Mouse (Mus musculus) heart, adult 2 months (tissue): Measurements from ENCODE around the gene Tmc4. TPM values are rescaled to one million over a fixed set of nuclear protein-coding genes. Genes with fewer than 3 reads are reported as not detected.
"Not testable (repeated sequence)": the region's sequence is repeated elsewhere in the genome, so short reads cannot be mapped to it uniquely, and the experiment has no call there.

Experiments
- DNase-seq, 2 experiments: peaks; one replicate each; pipeline ENCODE4 v3.0.0; 2021
- H3K27ac ChIP-seq: fragments of 200-600 bp; 2 replicates; pipeline ENCODE4 v1.8.1; 2022
- H3K27me3 ChIP-seq: fragments of 200-500 bp; 2 replicates; pipeline ENCODE4 v1.6.1; 2012; ENCODE audit warnings: mild to moderate bottlenecking, low read length, inconsistent platforms, mixed read lengths; ENCODE audit not compliant: control insufficient read depth, insufficient read depth
- H3K36me3 ChIP-seq: fragments of 200-500 bp; 2 replicates; pipeline ENCODE4 v1.6.1; 2012; ENCODE audit warnings: low read length, inconsistent platforms; ENCODE audit not compliant: control insufficient read depth, insufficient read depth
- H3K4me1 ChIP-seq: fragments of 200-500 bp; 2 replicates; pipeline ENCODE4 v1.6.1; 2011; ENCODE audit warnings: low read length; ENCODE audit not compliant: control insufficient read depth, insufficient read depth
- H3K4me3 ChIP-seq: fragments of 200-600 bp; 2 replicates; pipeline ENCODE4 v1.8.1; 2022
- H3K79me2 ChIP-seq: fragments of 200-500 bp; replicated peaks from 2 replicates; pipeline ENCODE4 v1.6.1; 2012; ENCODE audit warnings: mild to moderate bottlenecking, inconsistent platforms, low read length, moderate library complexity, mixed read lengths; ENCODE audit not compliant: control insufficient read depth, insufficient read depth
- H3K9ac ChIP-seq: fragments of 200-500 bp; 2 replicates; pipeline ENCODE4 v1.6.1; 2012; ENCODE audit warnings: low read depth, mild to moderate bottlenecking, control low read depth, inconsistent platforms, low read length, mixed read lengths
- CTCF ChIP-seq: fragments of 200-600 bp; IDR thresholded peaks from 2 replicates; pipeline ENCODE4 v1.8.1; 2022; ENCODE audit warnings: antibody characterized with exemption, mild to moderate bottlenecking, moderate library complexity
- EP300 ChIP-seq: fragments of 200-500 bp; IDR thresholded peaks from 2 replicates; pipeline ENCODE4 v1.6.1; 2011; ENCODE audit warnings: low read depth, low read length, control low read depth; ENCODE audit not compliant: insufficient read depth
- POLR2A ChIP-seq: fragments of 200-500 bp; IDR thresholded peaks from 2 replicates; pipeline ENCODE4 v1.6.1; 2011; ENCODE audit warnings: mild to moderate bottlenecking, low read depth, low read length, control low read depth; ENCODE audit not compliant: insufficient read depth
- WGBS: fragments of 180-500 bp; shearing (Covaris S2); methylation state at CpG from one replicate; pipeline ENCODE4 v1.1.7; 2018; 5-methylcytosine and 5-hydroxymethylcytosine counted together
- intact Hi-C: fragments of 180-260 bp; cut with DNase I; formaldehyde crosslinking; loops from one replicate; pipeline ENCODE4 v1.15.1; 2025
- polyA plus RNA-seq: library from polyadenylated mRNA; depleted of rRNA; stranded (reverse); fragments of >200 nt; gene quantifications from 2 replicates; pipeline ENCODE4 v1.2.3, GENCODE M21; 2012
- total RNA-seq, 2 experiments: library from RNA; stranded (reverse); gene quantifications; 2 replicates each; pipeline ENCODE4 v1.2.3; 2021

Tmc4 gene
- total and polyA plus RNA-seq, 3 experiments = 1.4 to 4.9 (median 2.1) TPM

GRCm38 (mm10) chr7:3707568-3708413 is 30.4 kb upstream of the Tmc4 start:
- Histone ChIP-seq H3K27ac (no peak overlapping the region), H3K9ac (no peak overlapping the region), H3K4me3 (no peak overlapping the region), H3K79me2 (no peaks in the 10 kb centered on the region), H3K4me1 (peaks cover 5% of the 10 kb centered on the region), H3K36me3 (peaks cover 19% of the 10 kb centered on the region), H3K27me3 (no peaks in the 10 kb centered on the region)
- intact Hi-C loops = loop anchor here (10.0 kb wide), 2 partner anchors 413 to 737 kb away; partner anchors contain the start of gene Rdh13
- TF ChIP-seq CTCF (no peak), EP300 (no peak), POLR2A (no peak)
- WGBS = 65% methylated on average over 7 of the region's 7 CpGs
- DNase-seq = no peak

GRCm38 (mm10) chr7:3707027-3707426 is 29.7 kb upstream of the Tmc4 start:
- Histone ChIP-seq H3K27ac (no peak overlapping the region; the same call in 1 of the 2 replicates), H3K9ac (no peak overlapping the region)

GRCm38 (mm10) chr7:3706343-3706934 is 29.1 kb upstream of the Tmc4 start:
- peak in 1 of 2 experiments; percentile 16 for DNase-seq
- intact Hi-C loops = loop anchor here (10.0 kb wide), 2 partner anchors 412 to 738 kb away; partner anchors contain the start of gene Rdh13
- no peak for TF ChIP-seq EP300
- TF ChIP-seq POLR2A = no peak
- TF ChIP-seq CTCF = no peak
- Histone ChIP-seq H3K4me1 (peaks cover 5% of the 10 kb centered on the region), H3K27ac (peak overlapping the region; percentile 15), H3K27me3 (no peaks in the 10 kb centered on the region), H3K9ac (peak overlapping the region; percentile 2; the same call in 1 of the 2 replicates), H3K36me3 (peaks cover 19% of the 10 kb centered on the region), H3K79me2 (no peaks in the 10 kb centered on the region), H3K4me3 (no peak overlapping the region)
- WGBS = 39% methylated on average over 11 of the region's 11 CpGs

More at GRCm38 (mm10) chr7:3707027-3707426, 29.7 kb upstream of the Tmc4 start:
- no peak for TF ChIP-seq EP300
- TF ChIP-seq POLR2A = no peak; the same call in 1 of the 2 replicates
- no peak for TF ChIP-seq CTCF
- intact Hi-C loops = loop anchor here (10.0 kb wide), 2 partner anchors 412 to 738 kb away; partner anchors contain the start of gene Rdh13
- peaks cover 19% of the 10 kb centered on the region for H3K36me3 ChIP-seq
- H3K27me3 ChIP-seq = no peaks in the 10 kb centered on the region
- H3K79me2 ChIP-seq = no peaks in the 10 kb centered on the region
- 42% methylated on average over 4 of the region's 4 CpGs for WGBS
- peak in 1 of 2 experiments; percentile 45 for DNase-seq
- peaks cover 5% of the 10 kb centered on the region for H3K4me1 ChIP-seq
- H3K4me3 ChIP-seq = no peak overlapping the region

GRCm38 (mm10) chr7:3705911-3706310 is 28.6 kb upstream of the Tmc4 start:
- intact Hi-C loops = loop anchor here (10.0 kb wide), 2 partner anchors 411 to 739 kb away; partner anchors contain the start of gene Rdh13
- H3K4me1 ChIP-seq = peaks cover 5% of the 10 kb centered on the region
- no peaks in the 10 kb centered on the region for H3K27me3 ChIP-seq
- peaks cover 19% of the 10 kb centered on the region for H3K36me3 ChIP-seq
- TF ChIP-seq CTCF (no peak), EP300 (no peak), POLR2A (no peak)
- WGBS = 27% methylated on average over 6 of the region's 6 CpGs
- no peak overlapping the region; the same call in 1 of the 2 replicates for H3K27ac ChIP-seq
- no peak for DNase-seq
- no peaks in the 10 kb centered on the region for H3K79me2 ChIP-seq
- peak overlapping the region; percentile 43 for H3K9ac ChIP-seq
- H3K4me3 ChIP-seq = no peak overlapping the region

GRCm38 (mm10) chr7:3705461-3705860 is 28.1 kb upstream of the Tmc4 start:
- H3K4me1 ChIP-seq, H3K27ac ChIP-seq, DNase-seq, H3K9ac ChIP-seq, H3K27me3 ChIP-seq, H3K79me2 ChIP-seq: not testable (repeated sequence)
- 7% methylated on average over 7 of the region's 7 CpGs for WGBS
- Histone ChIP-seq H3K4me3 (peak overlapping the region; percentile 71), H3K36me3 (peaks cover 19% of the 10 kb centered on the region)
- intact Hi-C loops = loop anchor here (10.0 kb wide), 2 partner anchors 411 to 739 kb away; partner anchors contain the start of gene Rdh13

GRCm38 (mm10) chr7:3704475-3704874 is 27.1 kb upstream of the Tmc4 start:
- H3K79me2 ChIP-seq = no peaks in the 10 kb centered on the region
- peak overlapping the region; percentile 71 for H3K4me3 ChIP-seq
- peak overlapping the region; percentile 92 for H3K27ac ChIP-seq
- H3K4me1 ChIP-seq = peaks cover 5% of the 10 kb centered on the region
- TF ChIP-seq EP300 (no peak), POLR2A (no peak), CTCF (no peak)
- DNase-seq = no peak
- H3K27me3 ChIP-seq = no peaks in the 10 kb centered on the region
- H3K9ac ChIP-seq = peak overlapping the region; percentile 76
- under 1% methylated on average over 20 of the region's 20 CpGs for WGBS
- peaks cover 19% of the 10 kb centered on the region for H3K36me3 ChIP-seq
- intact Hi-C loops = loop anchor here (10.0 kb wide), 2 partner anchors 410 to 740 kb away; partner anchors contain the start of gene Rdh13
